Mouse (Mus musculus): ENCODE results near the gene Mrps18a. TPM values are rescaled to one million over a fixed set of nuclear protein-coding genes. Genes with fewer than 3 reads are reported as not detected.
A peak's percentile ranks its signal among the peaks of the same experiment; 100 is the strongest.

The Mrps18a gene
- total RNA-seq, 2 experiments from 2014 or later, result 47.9 to 96.2 TPM

DNA sequence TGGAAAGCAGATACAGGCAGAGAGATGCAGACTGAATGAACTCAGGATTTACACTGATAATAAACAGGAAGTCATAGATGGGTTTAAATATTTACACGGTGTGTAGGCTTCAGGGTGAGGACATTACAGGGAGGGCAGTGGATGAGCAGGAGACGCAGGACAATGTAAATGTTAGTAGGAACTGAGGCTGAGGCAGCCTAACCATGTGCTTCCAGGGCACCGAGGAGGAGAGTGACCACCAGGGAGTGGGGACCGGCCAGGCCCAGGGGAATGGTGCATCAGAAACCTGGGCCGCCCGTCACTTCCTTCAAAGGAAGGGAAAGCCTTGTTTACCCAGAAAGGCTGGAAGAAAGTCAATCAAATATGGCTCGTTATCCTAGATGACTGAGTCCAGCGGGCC, 12.3 kb upstream of the Mrps18a start:
- ATAC-seq (replicated peaks; ENCODE audit: poor library complexity, severe bottlenecking), result no peak

DNA sequence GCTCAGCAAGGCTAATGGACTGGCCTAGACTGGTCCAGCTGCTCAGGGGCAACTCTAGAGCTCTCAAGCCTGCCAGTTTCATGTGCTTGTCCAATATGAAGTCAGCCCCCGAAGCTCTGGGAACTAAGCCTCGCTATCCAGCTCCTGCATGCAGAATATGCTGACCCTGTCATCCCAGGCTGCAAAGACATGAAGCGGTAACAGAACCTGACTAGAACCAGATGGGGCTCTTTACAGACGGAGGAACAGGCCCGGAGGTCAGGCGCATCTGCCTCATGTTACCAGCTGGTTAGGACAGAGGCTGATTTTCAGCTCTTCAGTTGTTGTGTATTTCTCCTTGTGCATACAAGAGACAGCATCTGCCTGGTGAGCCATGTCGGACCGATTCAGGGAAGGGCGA, 8.9 kb upstream of the Mrps18a start:
- no peak for ATAC-seq (replicated peaks; ENCODE audit: poor library complexity, severe bottlenecking)

DNA sequence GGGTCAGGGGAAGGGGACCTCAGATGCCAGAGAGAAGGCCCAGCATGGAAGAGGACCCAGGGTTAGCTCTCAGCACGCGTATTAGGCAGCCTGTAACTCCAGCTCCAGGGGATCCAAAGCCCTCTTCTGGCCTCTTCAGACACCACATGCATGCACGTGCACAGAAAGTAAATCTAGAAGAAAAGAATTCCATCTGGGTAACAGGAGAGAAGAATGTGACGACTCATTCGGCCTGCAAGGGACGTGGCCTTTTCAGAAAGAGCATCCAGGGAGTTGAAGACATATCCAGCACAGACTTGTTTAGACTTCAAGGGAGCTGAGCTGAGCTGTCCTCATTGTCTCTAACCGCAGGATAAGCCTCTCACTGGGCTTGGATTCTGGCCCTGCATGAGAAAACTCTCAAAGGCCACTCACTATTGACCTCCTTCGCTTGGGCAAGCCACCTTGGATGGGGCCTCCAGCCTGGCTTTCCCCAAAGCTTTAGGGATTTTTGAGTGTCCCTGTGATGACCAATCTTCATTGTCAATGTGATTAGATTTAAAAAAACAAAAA, 8.1 kb upstream of the Mrps18a start:
- ATAC-seq (replicated peaks; ENCODE audit: poor library complexity, severe bottlenecking), result no peak

DNA sequence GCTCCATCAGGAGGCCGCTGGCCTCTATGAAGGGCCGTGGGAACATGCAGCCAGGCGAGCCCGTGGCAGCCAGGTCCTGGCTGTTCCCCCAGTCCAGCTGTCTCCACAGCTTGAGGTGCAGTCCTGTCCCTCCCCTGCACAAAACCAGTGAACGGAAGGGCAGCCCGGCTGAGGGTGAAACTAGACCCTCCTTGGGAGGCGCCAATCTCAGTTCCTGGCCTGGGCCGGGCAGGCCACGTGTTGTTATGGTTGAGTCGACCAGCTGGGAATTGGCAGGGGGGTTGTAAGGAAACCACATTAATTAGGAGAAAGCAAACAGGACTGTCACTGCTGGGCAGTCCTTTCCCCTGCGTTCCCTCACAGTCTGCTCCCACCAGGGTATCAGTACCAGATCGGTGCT, 6.3 kb upstream of the Mrps18a start:
- peak; percentile 84 for ATAC-seq (replicated peaks; ENCODE audit: poor library complexity, severe bottlenecking)

DNA sequence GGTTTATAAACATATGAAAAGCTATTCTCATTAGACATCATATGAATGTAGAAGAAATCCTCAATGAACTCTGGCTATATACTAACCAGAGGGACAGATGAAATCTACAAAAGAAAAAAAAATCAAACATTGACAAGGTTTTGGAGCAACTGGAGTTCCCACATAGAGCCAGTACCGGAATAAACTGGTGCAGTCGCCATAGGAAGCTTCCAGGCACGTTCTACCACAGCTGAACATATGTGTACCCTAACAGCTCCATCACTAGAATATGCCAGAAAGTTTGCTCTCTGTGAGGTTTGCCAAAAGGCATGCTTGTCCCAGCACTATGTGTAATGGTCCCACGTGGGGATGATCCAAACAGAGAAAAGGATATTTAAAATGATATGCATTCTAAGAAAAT, 2.5 kb upstream of the Mrps18a start:
- ATAC-seq (replicated peaks; ENCODE audit: poor library complexity, severe bottlenecking), result no peak

DNA sequence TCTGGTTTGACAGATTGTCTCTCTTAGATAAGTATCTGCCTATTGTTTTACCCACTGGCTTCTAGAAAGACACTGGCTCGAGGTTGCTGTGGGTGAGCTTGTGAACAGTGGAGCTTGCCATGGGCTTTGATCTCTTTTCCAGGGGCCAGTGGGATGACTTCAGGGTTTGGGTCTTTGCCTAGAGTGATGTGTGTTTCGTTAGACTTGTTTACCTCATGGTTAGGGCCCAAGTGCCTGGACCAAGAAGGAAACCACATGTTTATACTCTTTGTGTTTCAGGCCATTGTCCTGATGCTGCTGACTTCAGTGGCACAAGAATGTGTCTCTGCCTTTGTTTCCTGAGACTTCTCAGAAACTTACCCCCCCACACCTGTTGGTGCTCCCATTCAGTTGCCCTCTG, 4.7 kb downstream of the Mrps18a start:
- no peak for ATAC-seq (replicated peaks; ENCODE audit: poor library complexity, severe bottlenecking)

DNA sequence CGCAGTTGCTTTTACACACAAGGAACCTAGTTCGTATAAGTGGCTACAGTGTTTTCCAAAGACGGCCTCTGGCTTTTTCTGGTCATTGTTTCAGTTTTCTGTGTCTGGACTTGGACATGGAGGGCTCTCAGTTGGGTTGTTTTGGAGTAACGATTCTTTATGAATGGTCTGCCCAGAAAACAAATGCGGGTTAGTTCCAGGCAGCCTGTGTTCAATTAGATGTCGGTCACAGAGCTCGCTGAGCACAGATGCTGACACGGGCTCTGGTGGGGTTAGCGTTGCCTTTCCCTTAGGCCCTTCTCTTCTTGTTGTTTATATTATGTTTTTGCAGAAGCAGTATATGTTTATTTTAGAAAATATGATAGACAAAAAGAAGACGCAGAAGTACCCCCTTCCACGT, 5.4 kb downstream of the Mrps18a start:
- ATAC-seq (replicated peaks; ENCODE audit: poor library complexity, severe bottlenecking), result no peak

DNA sequence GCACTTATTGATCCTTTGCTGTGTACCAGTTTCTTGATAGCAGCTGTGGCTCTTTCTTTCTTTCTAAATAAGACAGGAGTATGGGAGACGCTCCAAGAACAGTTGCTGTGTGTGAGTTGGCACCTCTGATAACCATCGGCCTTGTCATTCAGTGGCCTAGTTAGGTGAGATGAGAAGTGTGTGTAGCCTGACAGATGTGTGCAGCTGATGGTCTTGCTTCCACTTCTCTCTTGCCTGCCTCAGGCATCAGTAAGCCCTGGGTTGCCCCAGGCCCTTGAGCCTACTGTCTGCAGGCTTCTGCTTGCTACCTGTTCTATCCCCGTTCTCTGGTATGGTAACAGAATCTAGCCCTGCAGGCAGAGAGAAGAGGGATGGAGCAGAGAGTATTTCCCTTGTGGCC, 6.1 kb downstream of the Mrps18a start:
- ATAC-seq (replicated peaks; ENCODE audit: poor library complexity, severe bottlenecking), result no peak

DNA sequence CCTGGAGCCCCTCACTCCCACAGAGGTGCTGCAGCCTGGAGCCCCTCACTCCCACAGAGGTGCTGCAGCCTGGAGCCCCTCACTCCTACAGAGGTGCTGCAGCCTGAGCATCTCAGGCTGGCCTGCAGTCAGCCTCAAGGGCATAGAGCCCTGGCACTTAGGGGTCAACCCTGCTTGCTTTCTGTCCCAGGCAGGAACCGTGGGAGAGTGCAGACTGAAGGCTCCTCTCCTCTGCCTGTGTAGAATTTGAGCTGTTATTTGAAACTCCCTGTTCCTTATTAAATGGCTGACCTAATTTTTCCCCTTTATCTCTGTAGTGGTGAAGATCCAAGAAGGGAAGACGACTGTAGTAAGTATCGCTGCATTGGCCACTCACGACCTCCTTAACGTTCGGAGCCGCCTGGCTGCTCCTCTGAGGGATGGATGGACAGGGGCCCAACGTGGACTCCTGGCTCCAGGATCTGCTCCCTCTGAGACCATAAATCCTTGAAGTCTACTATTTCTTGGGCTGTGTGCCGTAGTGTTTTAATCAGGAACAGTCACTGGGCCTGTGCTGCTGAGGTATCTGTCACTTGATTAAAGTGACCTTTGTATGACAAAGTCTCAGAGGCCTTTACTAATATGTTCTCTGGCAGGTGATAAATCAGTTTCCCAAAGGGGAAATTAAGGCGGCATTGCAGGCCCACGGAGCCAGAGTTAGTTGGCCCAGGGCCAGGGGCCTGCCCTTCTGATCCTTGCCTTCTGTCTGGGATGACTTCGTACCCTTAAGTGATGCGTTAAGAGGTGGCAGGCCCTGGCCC, 7.0 kb downstream of the Mrps18a start:
- no peak for ATAC-seq (replicated peaks; ENCODE audit: poor library complexity, severe bottlenecking)

DNA sequence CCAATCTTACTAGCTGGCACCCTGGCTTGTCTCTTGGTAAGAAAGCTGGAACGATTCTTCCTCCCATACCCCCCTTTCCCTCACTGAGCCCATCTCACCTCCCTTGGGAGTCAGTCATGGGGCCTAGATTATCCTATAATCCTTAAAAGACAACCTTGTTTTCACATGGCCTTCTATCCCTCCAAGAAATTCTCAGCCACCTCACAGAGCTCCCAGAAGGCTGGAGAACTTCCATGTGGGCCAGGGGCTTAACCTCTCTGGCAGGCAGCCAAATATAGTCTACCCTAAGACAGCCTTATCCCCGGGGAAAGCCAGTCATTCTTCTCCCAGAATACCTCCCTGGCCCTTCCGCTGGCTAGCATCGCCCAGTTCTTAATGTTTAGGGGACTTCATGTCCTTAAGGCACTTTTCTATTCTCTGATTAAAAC, 7.7 kb downstream of the Mrps18a start:
- ATAC-seq (replicated peaks; ENCODE audit: poor library complexity, severe bottlenecking), result no peak

DNA sequence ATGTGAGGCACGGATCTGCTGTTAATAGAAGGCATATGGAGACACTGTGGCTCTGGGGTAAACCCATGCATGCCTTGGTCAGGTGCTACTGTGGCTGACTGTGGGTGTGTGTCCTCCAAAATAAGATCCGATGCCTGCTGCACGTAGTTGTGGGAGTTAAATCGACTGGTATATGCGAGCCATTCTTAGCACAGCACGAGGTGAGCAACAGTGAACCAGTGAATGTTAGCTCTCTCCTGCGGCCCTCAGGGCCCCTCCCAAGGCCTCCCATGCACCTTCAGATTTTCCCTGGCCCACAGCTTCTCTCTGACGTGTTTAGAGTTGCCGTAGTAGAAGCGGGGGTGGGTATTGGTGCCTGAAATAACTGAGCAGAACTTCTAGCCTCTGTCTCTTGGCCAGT, 8.9 kb downstream of the Mrps18a start:
- ATAC-seq (replicated peaks; ENCODE audit: poor library complexity, severe bottlenecking), result no peak

DNA sequence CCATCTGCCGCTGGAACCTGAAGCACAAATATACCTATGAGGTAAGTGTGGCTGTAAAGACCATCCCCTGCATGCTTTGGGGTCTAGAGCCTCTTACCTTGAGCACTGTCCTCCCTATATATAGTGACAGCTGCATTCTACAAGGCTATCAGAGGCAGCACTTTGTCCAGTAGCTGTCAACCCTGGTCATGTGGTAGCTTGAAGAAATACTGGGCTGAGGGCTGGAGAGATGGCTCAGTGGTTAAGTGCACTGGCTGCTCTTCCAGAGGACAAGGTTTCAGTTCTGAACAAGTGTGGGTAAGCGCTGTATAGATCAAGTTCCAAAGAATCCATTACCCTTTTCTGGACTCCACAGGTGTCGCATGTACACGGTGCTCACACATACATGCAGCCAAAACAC, 12.0 kb downstream of the Mrps18a start:
- ATAC-seq (replicated peaks; ENCODE audit: poor library complexity, severe bottlenecking), result no peak

DNA sequence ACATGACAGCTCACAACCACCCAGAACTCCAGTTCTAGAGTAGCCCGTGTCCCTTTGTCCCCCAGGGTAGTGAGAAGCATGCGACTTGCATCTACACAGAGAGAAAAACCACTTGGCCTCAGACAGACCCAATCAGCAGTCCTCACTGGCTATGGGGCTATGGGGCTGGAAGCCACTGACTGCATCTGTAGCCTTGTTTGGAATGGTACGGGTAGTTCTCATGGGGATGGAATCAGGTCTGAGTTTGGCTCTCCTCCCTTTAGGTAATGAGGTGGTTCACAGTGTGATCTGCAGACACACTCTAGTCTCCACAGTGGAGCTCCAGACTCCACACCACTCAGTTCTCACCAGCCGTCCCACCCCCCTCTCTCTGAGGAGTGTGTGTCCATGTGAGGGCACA, 12.5 kb downstream of the Mrps18a start:
- ATAC-seq (replicated peaks; ENCODE audit: poor library complexity, severe bottlenecking), result no peak

DNA sequence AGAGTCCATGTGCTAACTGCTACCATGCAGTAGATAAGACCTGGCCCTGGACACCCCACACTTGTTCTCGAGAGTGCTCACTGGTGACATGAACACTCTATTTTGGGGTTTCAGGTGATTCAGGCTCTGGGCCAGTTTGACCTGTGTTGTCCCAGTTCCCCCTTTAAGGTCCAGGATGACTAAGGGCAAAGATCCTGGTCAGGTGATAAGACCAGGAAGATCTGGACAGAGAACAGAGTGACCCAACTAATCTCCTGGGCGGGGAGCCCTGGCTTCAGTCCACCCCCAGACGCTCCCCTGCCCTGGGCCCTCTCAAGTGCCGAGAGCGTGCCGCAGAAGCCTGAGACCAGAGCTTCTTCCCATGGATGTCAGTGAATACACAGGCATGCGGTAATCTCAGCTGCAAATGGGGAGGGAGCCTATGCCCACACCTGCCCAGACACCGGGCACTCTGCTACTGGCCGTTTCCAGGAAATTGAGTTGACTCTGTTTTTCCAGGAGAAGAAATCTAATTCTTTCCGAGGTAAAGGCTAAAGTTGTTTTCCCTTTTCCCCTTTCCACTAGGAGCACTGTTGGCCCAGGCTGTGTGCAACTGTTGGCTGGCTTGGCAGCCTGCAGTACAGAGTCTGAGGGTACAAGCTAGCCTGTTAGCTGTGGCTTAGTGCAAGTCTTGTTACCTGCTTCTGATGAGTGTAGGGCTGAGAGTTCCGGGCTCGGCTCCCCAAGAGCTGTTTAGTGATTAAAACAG, 13.3 kb downstream of the Mrps18a start:
- no peak for ATAC-seq (replicated peaks; ENCODE audit: poor library complexity, severe bottlenecking)

DNA sequence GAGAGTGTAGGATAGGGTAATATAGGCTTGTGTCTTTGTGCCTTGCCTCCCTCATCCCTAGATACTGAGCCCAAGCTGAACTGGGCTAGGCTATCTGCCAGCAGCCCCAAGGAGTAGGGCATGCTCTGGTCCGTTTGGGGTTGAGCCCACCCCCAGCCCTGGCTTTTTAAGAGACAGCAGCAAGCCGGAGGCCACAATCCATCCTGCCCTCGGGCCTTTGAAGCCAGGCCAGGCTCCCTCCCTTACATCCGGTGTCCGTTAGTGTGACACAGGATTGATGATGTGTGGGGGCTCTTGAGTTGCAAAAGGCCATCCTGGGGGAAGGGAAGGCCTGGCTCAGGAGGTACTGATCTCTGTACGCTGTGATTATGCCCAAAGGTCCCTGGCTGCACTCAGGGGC, 15.8 kb downstream of the Mrps18a start:
- ATAC-seq (replicated peaks; ENCODE audit: poor library complexity, severe bottlenecking), result no peak

DNA sequence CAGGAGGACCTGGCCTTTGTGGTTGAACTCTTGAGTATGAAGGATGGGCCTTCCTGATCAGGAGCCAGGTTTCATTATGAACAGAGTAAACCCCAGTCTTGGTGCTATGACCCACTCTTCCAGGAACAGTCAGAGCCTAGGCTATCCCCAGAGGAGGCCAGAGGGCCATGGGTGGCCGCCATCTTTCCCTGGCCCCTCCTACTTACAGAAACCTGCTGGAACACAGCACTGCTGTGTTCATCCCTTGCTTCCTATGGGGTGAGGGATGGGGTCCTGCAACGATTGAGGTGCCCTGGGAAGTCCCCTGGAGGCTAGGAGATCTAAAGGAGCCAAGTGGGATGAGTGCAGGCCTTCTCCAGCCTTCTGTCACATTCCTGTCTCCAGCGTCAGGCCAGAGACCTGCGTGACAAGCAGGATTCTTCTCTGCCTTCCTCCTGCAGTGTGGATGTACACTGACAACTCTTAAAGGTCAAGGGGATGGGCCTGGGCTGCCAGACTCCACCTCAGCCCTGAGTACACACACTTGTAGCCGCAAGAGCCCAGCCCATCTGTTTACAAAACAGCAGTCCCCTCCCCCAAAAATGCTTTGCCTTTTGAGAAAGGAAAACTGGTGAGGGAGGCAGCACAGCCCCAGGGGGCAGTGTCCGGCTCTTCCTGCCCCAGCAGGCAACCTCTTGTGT, 17.2 kb downstream of the Mrps18a start:
- no peak for ATAC-seq (replicated peaks; ENCODE audit: poor library complexity, severe bottlenecking)

DNA sequence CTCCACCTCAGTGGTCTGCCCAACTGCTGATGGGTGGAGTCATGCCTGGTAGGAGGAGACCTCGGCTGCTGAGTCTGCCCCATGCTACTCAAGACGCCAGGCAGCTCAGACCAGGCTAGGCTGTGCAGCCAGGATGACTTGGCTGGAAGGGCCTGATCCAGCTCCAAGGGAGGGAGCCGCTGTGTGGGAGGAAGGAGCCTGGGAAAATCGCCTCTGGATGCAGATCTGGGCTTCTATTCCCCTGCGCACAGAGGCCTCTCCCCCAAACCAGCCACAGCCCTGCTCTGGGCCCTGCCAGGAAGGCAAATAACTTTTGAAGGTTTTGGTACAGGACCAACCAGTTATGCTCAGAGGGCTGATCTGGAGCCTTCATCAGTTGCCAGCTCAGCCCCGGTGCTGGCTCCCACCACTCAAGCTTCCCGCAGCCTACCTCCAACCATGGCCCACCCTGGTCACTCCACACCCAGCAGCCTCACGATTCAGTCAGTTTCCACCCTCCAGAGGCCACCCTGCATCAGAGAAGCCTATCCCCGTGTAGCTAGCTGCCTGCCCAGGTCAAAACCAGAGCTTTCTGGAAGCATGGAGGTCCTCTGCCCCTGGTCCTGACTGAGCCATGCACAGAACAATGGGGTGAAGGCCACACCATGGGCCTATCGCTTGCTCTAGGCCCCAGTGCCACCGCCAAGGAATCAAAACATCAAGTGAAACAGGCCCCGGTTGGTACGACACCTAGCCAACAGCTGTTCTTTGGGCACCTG, 19.1 kb downstream of the Mrps18a start:
- ATAC-seq (replicated peaks; ENCODE audit: poor library complexity, severe bottlenecking), result no peak

DNA sequence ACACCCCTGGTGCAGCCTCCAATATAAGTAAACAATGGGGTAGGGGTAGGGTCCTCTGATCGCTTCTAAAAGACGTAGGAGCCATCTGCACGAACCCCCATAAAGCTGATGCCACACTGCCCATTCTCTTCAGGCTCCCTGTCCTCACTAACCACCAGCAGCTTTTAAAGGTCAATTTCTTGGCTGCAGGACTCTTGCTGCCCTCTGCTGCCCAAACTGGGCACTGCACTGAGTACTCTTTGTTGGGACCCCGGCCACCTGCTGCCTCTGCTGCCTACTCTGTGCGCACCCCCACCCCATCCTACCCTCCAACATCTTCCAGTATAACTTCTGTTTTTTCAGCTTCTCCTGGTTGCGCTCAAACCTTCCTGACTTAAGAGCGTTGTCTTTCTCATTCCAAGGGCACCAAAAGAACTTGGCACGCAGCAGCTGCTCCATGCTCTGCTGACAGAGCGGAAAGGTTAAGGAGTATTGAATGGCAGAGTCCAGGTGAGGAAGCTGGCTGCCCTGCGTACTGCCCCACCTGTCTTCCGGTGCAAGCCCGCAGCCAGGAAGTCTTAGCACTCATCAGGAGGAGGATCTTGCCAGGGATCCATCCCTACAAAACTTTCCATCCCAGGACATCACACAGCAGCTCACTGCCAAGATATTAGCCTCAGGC, 21.4 kb downstream of the Mrps18a start:
- ATAC-seq (replicated peaks; ENCODE audit: poor library complexity, severe bottlenecking), result peak; percentile 83

DNA sequence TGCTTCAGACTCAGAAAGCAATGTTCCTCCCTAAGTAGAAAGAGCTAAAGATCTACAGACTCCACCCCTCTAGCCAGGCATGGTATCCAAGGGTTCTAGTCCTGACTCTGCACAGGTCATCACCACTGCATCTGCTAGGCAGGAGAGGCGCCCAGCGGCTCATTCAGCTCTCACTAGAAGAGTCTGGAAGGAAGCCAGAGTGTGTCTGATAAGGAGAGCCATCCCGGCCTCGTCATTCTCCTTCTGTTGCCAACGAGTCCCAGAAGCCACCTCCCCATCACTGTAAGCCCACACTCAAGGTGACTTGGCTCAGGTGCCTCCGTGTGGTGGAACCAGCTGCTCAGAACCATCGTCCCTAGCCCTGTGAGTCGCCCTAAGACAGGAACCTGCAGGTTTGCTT, 22.1 kb downstream of the Mrps18a start:
- no peak for ATAC-seq (replicated peaks; ENCODE audit: poor library complexity, severe bottlenecking)

Data from granulocyte monocyte progenitor cell, adult 5-6 weeks (primary cell).